9 mouse cellular contexts compared by ENCODE assay signal in the genomic region with DNA sequence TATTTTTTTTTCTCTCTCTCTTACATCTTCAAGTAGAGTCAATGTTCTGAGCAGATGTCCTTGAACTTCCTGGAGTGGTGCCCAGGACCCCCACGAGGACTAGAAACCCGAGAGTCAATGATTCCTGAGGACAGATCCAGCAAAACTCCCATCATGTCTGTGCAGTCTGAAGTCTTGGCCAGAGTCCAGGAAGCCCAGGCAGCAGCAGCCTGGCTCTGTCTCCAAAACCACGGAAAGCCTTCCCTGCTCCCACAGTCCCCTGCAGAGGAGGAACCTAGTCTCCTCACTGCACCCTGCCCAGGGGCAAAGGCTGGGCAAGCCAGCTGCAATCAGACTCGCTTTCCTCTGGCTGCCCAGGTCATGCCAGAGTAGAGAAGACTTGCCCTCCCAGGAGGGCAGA.
A peak's percentile ranks its signal among the peaks of the same experiment; 100 is the strongest.
DNase-seq lines count a peak whose midpoint lies in the region; ATAC-seq and TF ChIP-seq lines count a peak whose summit lies in the region.
"Had no signal": no experiment of that assay in that cellular context is flagged by ENCODE, and none has a peak within 500 bp of the region (broad histone marks: within the 10 kb centered on the region; RNA-seq: fewer than 3 reads in every experiment).

No protein-coding gene starts in this region.

- no peaks in the 10 kb centered on the region for H3K9me3 ChIP-seq in hindbrain, embryonic 14.5 days (ENCODE audit: control insufficient read depth, low read length)
- H3K9me3 ChIP-seq: neural tube, embryonic 12.5 days had no signal

- no peak overlapping the region for H3K4me3 ChIP-seq in gastrocnemius, adult 2 months
- H3K4me3 ChIP-seq in hindbrain, embryonic 14.5 days (replicated peaks; ENCODE audit: low read length): no peak overlapping the region
- no peak overlapping the region for H3K4me3 ChIP-seq in macrophage (ENCODE audit: inconsistent target)
- H3K4me3 ChIP-seq: neural tube, embryonic 12.5 days had no signal

- DNase-seq in gastrocnemius, adult 2 months: peak; percentile 36
- no peak for DNase-seq in gastrocnemius, postnatal 25 days
- DNase-seq in testis, postnatal 10 days (ENCODE audit: low spot score): peak; percentile 69
- no peak for DNase-seq in testis, postnatal 14 days (ENCODE audit: low spot score)
- peak; percentile 72 for DNase-seq in hindbrain, embryonic 14.5 days (ENCODE audit: low spot score)
- no peak for DNase-seq in frontal cortex, postnatal 25 days (ENCODE audit: low spot score in 2 of 2)
- no peak for DNase-seq in thymus, postnatal 4 days

- peaks cover 30% of the 10 kb centered on the region for H3K4me1 ChIP-seq in hindbrain, embryonic 14.5 days (replicated peaks; ENCODE audit: control insufficient read depth, insufficient read depth, low read length)

- H3K9ac ChIP-seq in hindbrain, embryonic 14.5 days: no peak overlapping the region
- H3K9ac ChIP-seq: neural tube, embryonic 12.5 days had no signal

- H3K79me2 ChIP-seq in macrophage (ENCODE audit: inconsistent target): no peaks in the 10 kb centered on the region

- H3K4me2 ChIP-seq in hindbrain, embryonic 14.5 days (replicated peaks): no peak overlapping the region
- H3K4me2 ChIP-seq: neural tube, embryonic 12.5 days had no signal

- no peaks in the 10 kb centered on the region for H3K27me3 ChIP-seq in hindbrain, embryonic 14.5 days (ENCODE audit: control insufficient read depth, insufficient read depth, low read length)
- H3K27me3 ChIP-seq: neural tube, embryonic 12.5 days had no signal

- no peaks in the 10 kb centered on the region for H3K36me3 ChIP-seq in hindbrain, embryonic 14.5 days (replicated peaks; ENCODE audit: control insufficient read depth, insufficient read depth)
- H3K36me3 ChIP-seq in macrophage (ENCODE audit: inconsistent target): no peaks in the 10 kb centered on the region
- H3K36me3 ChIP-seq: neural tube, embryonic 12.5 days had no signal

- TF ChIP-seq CTCF in gastrocnemius, adult 2 months (IDR thresholded peaks at IDR 0.05): no peak

- ATAC-seq in hindbrain, embryonic 14.5 days (ENCODE audit: low FRiP score): peak; percentile 28; the same call in 1 of the 2 replicates

- WGBS in hindbrain, embryonic 14.5 days: 38% methylated on average over 4 of the region's 4 CpGs
- 15% methylated on average over 4 of the region's 4 CpGs for WGBS in macrophage (ENCODE audit: missing documents)

- intact Hi-C loops in gastrocnemius, adult 2 months (cut with DNase I): no loop called here

- H3K27ac ChIP-seq in gastrocnemius, adult 2 months: no peak overlapping the region
- no peak overlapping the region for H3K27ac ChIP-seq in hindbrain, embryonic 14.5 days
- H3K27ac ChIP-seq in macrophage: peak overlapping the region; percentile 82
- H3K27ac ChIP-seq: neural tube, embryonic 12.5 days had no signal

Comparison
In these comparisons a context has a peak if more than half of its experiments do, and no peak if none do; other contexts are left out.
1. DNase-seq: peak in gastrocnemius, adult 2 months (single experiment), testis, postnatal 10 days (single experiment) and hindbrain, embryonic 14.5 days (single experiment); none in gastrocnemius, postnatal 25 days (single experiment), testis, postnatal 14 days (single experiment), frontal cortex, postnatal 25 days (0 of 2) and thymus, postnatal 4 days (single experiment).